Mouse (Mus musculus): ENCODE measurements around the gene 2210010C04Rik. TPM values are rescaled to one million over a fixed set of nuclear protein-coding genes. Genes with fewer than 3 reads are reported as not detected.

The 2210010C04Rik gene
- not detected in 2 replicates for polyA plus RNA-seq (2015; fragmentation: Nextera tagmentation; extraction: Ambion mirVana)

- Histone ChIP-seq H3K4me3 (ENCODE audit: low read length) (no peak within 1 kb of the TSS), H3K27ac (ENCODE audit: low read length) (no peak within 1 kb of the TSS), H3K27me3 (ENCODE audit: insufficient read depth, low read length) (no peaks in the 10 kb centered on the region), H3K9ac (replicated peaks; ENCODE audit: low read length) (no peak within 1 kb of the TSS), H3K36me3 (ENCODE audit: insufficient read depth, low read length) (no peaks in the 10 kb centered on the region), H3K4me1 (ENCODE audit: insufficient read depth, low read length) (no peaks in the 10 kb centered on the region), H3K4me2 (replicated peaks; ENCODE audit: low read depth, low read length) (no peak within 1 kb of the TSS), H3K9me3 (ENCODE audit: low read length) (no peaks in the 10 kb centered on the region)
- ATAC-seq (ENCODE audit: low FRiP score, low TSS enrichment) = no peak
These were observed at the start of gene 2210010C04Rik for GRCm38 (mm10) chr6:41035409-41035808. 2210010C04Rik (minus strand) TSS chr6:41035509.

GRCm38 (mm10) chr6:41080121-41080520 is 44.8 kb upstream of the 2210010C04Rik start:
- H3K4me2 ChIP-seq (replicated peaks; ENCODE audit: low read depth, low read length) = no peak overlapping the region
- ATAC-seq (ENCODE audit: low FRiP score, low TSS enrichment) = no peak

GRCm38 (mm10) chr6:41078539-41079303 is 43.4 kb upstream of the 2210010C04Rik start:
- ATAC-seq (ENCODE audit: low FRiP score, low TSS enrichment) = no peak
- Histone ChIP-seq H3K36me3 (ENCODE audit: insufficient read depth, low read length) (no peaks in the 10 kb centered on the region), H3K4me2 (replicated peaks; ENCODE audit: low read depth, low read length) (no peak overlapping the region), H3K9ac (replicated peaks; ENCODE audit: low read length) (no peak overlapping the region), H3K4me1 (ENCODE audit: insufficient read depth, low read length) (no peaks in the 10 kb centered on the region), H3K4me3 (ENCODE audit: low read length) (no peak overlapping the region), H3K9me3 (ENCODE audit: low read length) (no peaks in the 10 kb centered on the region), H3K27me3 (ENCODE audit: insufficient read depth, low read length) (no peaks in the 10 kb centered on the region), H3K27ac (ENCODE audit: low read length) (no peak overlapping the region)
- 65% methylated on average over 3 of the region's 3 CpGs for WGBS

More at GRCm38 (mm10) chr6:41080121-41080520, 44.8 kb upstream of the 2210010C04Rik start:
- H3K9ac ChIP-seq (replicated peaks; ENCODE audit: low read length) = no peak overlapping the region
- H3K36me3 ChIP-seq (ENCODE audit: insufficient read depth, low read length) = no peaks in the 10 kb centered on the region
- H3K4me1 ChIP-seq (ENCODE audit: insufficient read depth, low read length) = no peaks in the 10 kb centered on the region
- no peaks in the 10 kb centered on the region for H3K9me3 ChIP-seq (ENCODE audit: low read length)
- H3K4me3 ChIP-seq (ENCODE audit: low read length) = no peak overlapping the region
- H3K27me3 ChIP-seq (ENCODE audit: insufficient read depth, low read length) = no peaks in the 10 kb centered on the region
- no peak overlapping the region for H3K27ac ChIP-seq (ENCODE audit: low read length)

- Histone ChIP-seq H3K27ac (ENCODE audit: low read length) (no peak overlapping the region), H3K4me3 (ENCODE audit: low read length) (no peak overlapping the region), H3K27me3 (ENCODE audit: insufficient read depth, low read length) (no peaks in the 10 kb centered on the region), H3K9me3 (ENCODE audit: low read length) (no peaks in the 10 kb centered on the region), H3K4me2 (replicated peaks; ENCODE audit: low read depth, low read length) (no peak overlapping the region), H3K36me3 (ENCODE audit: insufficient read depth, low read length) (no peaks in the 10 kb centered on the region), H3K9ac (replicated peaks; ENCODE audit: low read length) (no peak overlapping the region), H3K4me1 (ENCODE audit: insufficient read depth, low read length) (no peaks in the 10 kb centered on the region)
- no peak for ATAC-seq (ENCODE audit: low FRiP score, low TSS enrichment)
- 51% methylated on average over 2 of the region's 2 CpGs for WGBS
These were observed 40.4 kb upstream of the 2210010C04Rik start for GRCm38 (mm10) chr6:41075753-41076152.

GRCm38 (mm10) chr6:41063332-41063731 is 28.0 kb upstream of the 2210010C04Rik start:
- WGBS = 90% methylated on average over 6 of the region's 6 CpGs
- H3K4me3 ChIP-seq (ENCODE audit: low read length) = no peak overlapping the region
- no peaks in the 10 kb centered on the region for H3K36me3 ChIP-seq (ENCODE audit: insufficient read depth, low read length)
- H3K9me3 ChIP-seq (ENCODE audit: low read length) = no peaks in the 10 kb centered on the region
- H3K27me3 ChIP-seq (ENCODE audit: insufficient read depth, low read length) = no peaks in the 10 kb centered on the region
- no peaks in the 10 kb centered on the region for H3K4me1 ChIP-seq (ENCODE audit: insufficient read depth, low read length)
- no peak overlapping the region for H3K9ac ChIP-seq (replicated peaks; ENCODE audit: low read length)
- ATAC-seq (ENCODE audit: low FRiP score, low TSS enrichment) = no peak
- H3K27ac ChIP-seq (ENCODE audit: low read length) = no peak overlapping the region
- no peak overlapping the region for H3K4me2 ChIP-seq (replicated peaks; ENCODE audit: low read depth, low read length)

- no peak overlapping the region for H3K27ac ChIP-seq (ENCODE audit: low read length)
- H3K4me2 ChIP-seq (replicated peaks; ENCODE audit: low read depth, low read length) = no peak overlapping the region
- WGBS = 51% methylated on average over 3 of the region's 3 CpGs
- H3K9me3 ChIP-seq (ENCODE audit: low read length) = no peaks in the 10 kb centered on the region
- H3K27me3 ChIP-seq (ENCODE audit: insufficient read depth, low read length) = no peaks in the 10 kb centered on the region
- no peak for ATAC-seq (ENCODE audit: low FRiP score, low TSS enrichment)
- no peak overlapping the region for H3K4me3 ChIP-seq (ENCODE audit: low read length)
- no peaks in the 10 kb centered on the region for H3K4me1 ChIP-seq (ENCODE audit: insufficient read depth, low read length)
- no peak overlapping the region for H3K9ac ChIP-seq (replicated peaks; ENCODE audit: low read length)
- no peaks in the 10 kb centered on the region for H3K36me3 ChIP-seq (ENCODE audit: insufficient read depth, low read length)
These were observed 27.4 kb upstream of the 2210010C04Rik start for GRCm38 (mm10) chr6:41062746-41063145.

GRCm38 (mm10) chr6:41062081-41062480 is 26.8 kb upstream of the 2210010C04Rik start:
- WGBS = 83% methylated on average over 2 of the region's 2 CpGs
- Histone ChIP-seq H3K4me2 (replicated peaks; ENCODE audit: low read depth, low read length) (no peak overlapping the region), H3K4me3 (ENCODE audit: low read length) (no peak overlapping the region), H3K9ac (replicated peaks; ENCODE audit: low read length) (no peak overlapping the region), H3K36me3 (ENCODE audit: insufficient read depth, low read length) (no peaks in the 10 kb centered on the region), H3K4me1 (ENCODE audit: insufficient read depth, low read length) (no peaks in the 10 kb centered on the region), H3K27me3 (ENCODE audit: insufficient read depth, low read length) (no peaks in the 10 kb centered on the region), H3K9me3 (ENCODE audit: low read length) (no peaks in the 10 kb centered on the region), H3K27ac (ENCODE audit: low read length) (no peak overlapping the region)
- ATAC-seq (ENCODE audit: low FRiP score, low TSS enrichment) = no peak

GRCm38 (mm10) chr6:41061085-41061484 is 25.8 kb upstream of the 2210010C04Rik start:
- H3K4me1 ChIP-seq (ENCODE audit: insufficient read depth, low read length) = no peaks in the 10 kb centered on the region
- ATAC-seq (ENCODE audit: low FRiP score, low TSS enrichment) = no peak
- H3K36me3 ChIP-seq (ENCODE audit: insufficient read depth, low read length) = no peaks in the 10 kb centered on the region
- no peaks in the 10 kb centered on the region for H3K27me3 ChIP-seq (ENCODE audit: insufficient read depth, low read length)
- WGBS = 81% methylated on average over 5 of the region's 5 CpGs
- H3K4me2 ChIP-seq (replicated peaks; ENCODE audit: low read depth, low read length) = no peak overlapping the region
- H3K27ac ChIP-seq (ENCODE audit: low read length) = no peak overlapping the region
- no peak overlapping the region for H3K9ac ChIP-seq (replicated peaks; ENCODE audit: low read length)
- H3K4me3 ChIP-seq (ENCODE audit: low read length) = no peak overlapping the region
- H3K9me3 ChIP-seq (ENCODE audit: low read length) = no peaks in the 10 kb centered on the region

GRCm38 (mm10) chr6:41057653-41058052 is 22.3 kb upstream of the 2210010C04Rik start:
- no peak overlapping the region for H3K4me3 ChIP-seq (ENCODE audit: low read length)
- no peaks in the 10 kb centered on the region for H3K27me3 ChIP-seq (ENCODE audit: insufficient read depth, low read length)
- no peaks in the 10 kb centered on the region for H3K4me1 ChIP-seq (ENCODE audit: insufficient read depth, low read length)
- H3K4me2 ChIP-seq (replicated peaks; ENCODE audit: low read depth, low read length) = no peak overlapping the region
- H3K9ac ChIP-seq (replicated peaks; ENCODE audit: low read length) = no peak overlapping the region
- H3K36me3 ChIP-seq (ENCODE audit: insufficient read depth, low read length) = no peaks in the 10 kb centered on the region
- H3K9me3 ChIP-seq (ENCODE audit: low read length) = no peaks in the 10 kb centered on the region
- no peak overlapping the region for H3K27ac ChIP-seq (ENCODE audit: low read length)
- 67% methylated on average over 5 of the region's 5 CpGs for WGBS
- no peak for ATAC-seq (ENCODE audit: low FRiP score, low TSS enrichment)

GRCm38 (mm10) chr6:41055581-41055980 is 20.3 kb upstream of the 2210010C04Rik start:
- 50% methylated on average over 2 of the region's 2 CpGs for WGBS
- Histone ChIP-seq H3K4me2 (replicated peaks; ENCODE audit: low read depth, low read length) (no peak overlapping the region), H3K9me3 (ENCODE audit: low read length) (no peaks in the 10 kb centered on the region), H3K27me3 (ENCODE audit: insufficient read depth, low read length) (no peaks in the 10 kb centered on the region), H3K27ac (ENCODE audit: low read length) (no peak overlapping the region), H3K36me3 (ENCODE audit: insufficient read depth, low read length) (no peaks in the 10 kb centered on the region), H3K4me3 (ENCODE audit: low read length) (no peak overlapping the region), H3K4me1 (ENCODE audit: insufficient read depth, low read length) (no peaks in the 10 kb centered on the region), H3K9ac (replicated peaks; ENCODE audit: low read length) (no peak overlapping the region)
- no peak for ATAC-seq (ENCODE audit: low FRiP score, low TSS enrichment)

All from kidney, embryonic 16.5 days (tissue).